Mouse (Mus musculus): Measurements from ENCODE around the gene Lrrn4cl.
"Not testable (repeated sequence)": the region's sequence is repeated elsewhere in the genome, so short reads cannot be mapped to it uniquely, and the experiment has no call there.

Gene Lrrn4cl

GRCm38 (mm10) chr19:8881034-8881392 is 30.4 kb downstream of the Lrrn4cl start:
- DNase-seq (ENCODE audit: low spot score), result no peak

- DNase-seq (ENCODE audit: low spot score), result no peak
Measured at GRCm38 (mm10) chr19:8883616-8884015, 33.0 kb downstream of the Lrrn4cl start, which contains the start of the genes Lbhd1 and Gm49403. Lbhd1 (plus strand) TSS chr19:8883732. Gm49403 (plus strand) TSS chr19:8883930.

GRCm38 (mm10) chr19:8886916-8887584 is 36.5 kb downstream of the Lrrn4cl start:
- no peak for DNase-seq (ENCODE audit: low spot score)

GRCm38 (mm10) chr19:8887585-8888463 is 37.3 kb downstream of the Lrrn4cl start:
- no peak for DNase-seq (ENCODE audit: low spot score)

DNA sequence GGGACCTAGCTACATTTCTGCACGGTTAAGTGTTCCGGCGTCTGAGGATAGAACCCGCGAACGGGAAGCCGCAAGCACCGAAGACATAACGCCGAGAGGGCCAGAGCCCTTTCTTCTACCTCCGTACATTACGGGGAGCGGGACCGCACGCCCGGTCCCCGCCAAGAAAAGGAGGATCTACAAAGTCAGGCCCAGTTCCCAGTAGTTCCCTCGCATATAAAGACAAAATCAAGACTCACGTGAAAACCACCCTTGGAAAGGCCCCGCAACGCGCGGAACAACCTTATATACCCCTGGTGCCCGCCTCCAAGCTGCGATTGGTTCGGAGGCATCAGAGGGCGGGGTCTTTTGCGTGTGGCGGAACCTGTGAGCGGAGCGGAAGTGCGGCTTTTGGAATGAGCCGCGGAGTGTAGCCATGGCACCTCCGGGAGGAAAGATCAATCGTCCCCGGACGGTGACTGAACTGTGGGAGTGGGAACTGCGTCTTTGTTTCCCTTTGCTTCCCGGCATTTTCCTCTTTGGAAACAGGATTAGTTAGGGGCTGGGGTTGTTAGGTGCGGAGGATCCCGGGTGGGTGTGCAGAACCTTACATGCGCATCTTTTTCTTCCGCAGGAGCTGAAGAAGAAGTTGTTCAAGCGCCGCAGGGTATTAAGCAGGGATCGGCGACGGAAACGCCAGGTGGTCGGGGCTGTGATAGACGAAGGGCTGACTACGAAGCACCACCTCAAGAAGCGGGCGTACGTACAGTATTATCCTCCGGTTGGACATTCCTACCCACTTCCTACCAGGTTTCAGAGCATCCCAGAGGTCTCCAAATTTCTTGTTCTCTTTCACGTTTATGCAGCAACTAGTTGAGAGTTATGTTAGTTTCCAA is 38.2 kb downstream of the Lrrn4cl start, which contains the start of the genes 1810009A15Rik and Gm49416:
Gene 1810009A15Rik (plus strand): TSS at position 343 of the 875 bp plus-strand sequence.
Gene Gm49416 (plus strand): TSS at position 416 of the 875 bp plus-strand sequence.
- DNase-seq (ENCODE audit: low spot score), result peak; percentile 96

- peak; percentile 84 for DNase-seq (ENCODE audit: low spot score)
Measured at GRCm38 (mm10) chr19:8892829-8893766, 42.5 kb downstream of the Lrrn4cl start, which contains the start of gene Ints5. Ints5 (plus strand) TSS chr19:8893005.

GRCm38 (mm10) chr19:8895397-8895960 is 44.9 kb downstream of the Lrrn4cl start:
- no peak for DNase-seq (ENCODE audit: low spot score)

GRCm38 (mm10) chr19:8896231-8896630 is 45.7 kb downstream of the Lrrn4cl start:
- not testable (repeated sequence) for DNase-seq (ENCODE audit: low spot score)

DNA sequence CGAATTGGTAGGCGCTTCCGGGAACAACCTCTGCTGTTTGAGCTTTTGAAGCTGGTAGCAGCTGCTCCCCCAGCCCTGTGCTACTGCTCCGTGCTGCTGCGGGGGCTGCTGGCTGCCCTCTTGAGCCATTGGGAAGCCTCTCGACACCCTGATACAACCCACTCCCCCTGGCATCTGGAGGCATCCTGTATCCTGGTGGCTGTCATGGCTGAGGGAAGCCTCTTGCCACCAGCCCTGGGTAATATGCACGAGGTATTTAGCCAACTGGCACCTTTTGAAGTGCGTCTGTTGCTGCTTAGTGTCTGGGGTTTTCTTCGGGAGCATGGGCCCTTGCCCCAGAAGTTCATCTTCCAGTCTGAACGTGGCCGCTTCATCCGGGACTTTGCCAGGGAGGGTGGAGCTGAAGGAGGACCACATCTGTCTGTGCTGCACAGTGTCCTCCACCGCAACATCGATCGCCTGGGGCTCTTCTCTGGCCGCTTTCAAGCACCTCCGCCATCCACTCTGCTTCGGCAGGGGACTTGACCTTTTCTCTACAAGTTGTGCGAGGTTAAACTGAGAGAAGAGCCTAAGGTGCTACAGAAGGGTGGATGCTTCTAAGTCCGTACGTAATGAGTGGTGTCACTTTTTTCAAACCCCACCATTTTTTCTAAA is 46.8 kb downstream of the Lrrn4cl start:
- DNase-seq (ENCODE audit: low spot score), result peak; percentile 58

GRCm38 (mm10) chr19:8897865-8898495 is 47.4 kb downstream of the Lrrn4cl start, which contains the start of gene Ganab:
Ganab (plus strand) TSS chr19:8898071.
- peak; percentile 96 for DNase-seq (ENCODE audit: low spot score)

DNA sequence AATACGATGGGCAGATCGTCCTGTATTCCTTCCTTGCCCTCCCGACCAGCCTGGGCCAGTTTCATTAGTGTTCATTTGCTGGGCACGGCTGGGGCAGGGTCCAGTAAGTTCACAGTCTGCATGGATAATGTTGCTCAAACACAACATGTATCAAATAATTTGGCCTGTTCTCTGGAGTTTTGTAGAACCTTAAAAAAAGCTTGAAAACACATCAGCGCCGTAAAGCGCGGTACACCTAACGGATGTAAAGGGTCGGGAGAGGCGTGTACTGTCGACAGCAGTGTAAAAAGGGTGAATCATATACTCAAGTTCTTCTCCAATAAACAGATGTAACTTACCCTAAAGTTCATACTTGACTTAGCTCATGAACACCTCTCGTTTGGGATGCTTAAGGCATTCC is 48.0 kb downstream of the Lrrn4cl start:
- no peak for DNase-seq (ENCODE audit: low spot score)

DNA sequence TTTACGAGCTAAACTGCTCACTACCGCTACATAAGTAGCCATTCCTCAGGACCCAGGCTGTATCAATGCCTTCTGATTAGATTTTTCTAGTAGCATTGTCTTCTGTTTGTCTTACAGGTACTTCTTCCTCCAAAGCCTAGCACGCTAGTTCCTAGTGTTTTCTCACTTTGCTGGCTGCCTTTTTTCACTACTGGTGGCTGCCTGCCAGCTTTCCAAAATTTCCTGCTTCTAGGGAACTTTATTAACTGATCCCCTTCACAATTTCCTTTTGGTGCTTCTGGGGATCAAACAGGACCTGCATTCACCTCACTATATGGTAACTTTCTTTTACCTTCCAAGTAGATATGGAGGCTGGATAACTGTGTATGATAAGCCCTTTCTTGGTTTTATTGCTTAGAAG is 48.5 kb downstream of the Lrrn4cl start:
- no peak for DNase-seq (ENCODE audit: low spot score)

DNA sequence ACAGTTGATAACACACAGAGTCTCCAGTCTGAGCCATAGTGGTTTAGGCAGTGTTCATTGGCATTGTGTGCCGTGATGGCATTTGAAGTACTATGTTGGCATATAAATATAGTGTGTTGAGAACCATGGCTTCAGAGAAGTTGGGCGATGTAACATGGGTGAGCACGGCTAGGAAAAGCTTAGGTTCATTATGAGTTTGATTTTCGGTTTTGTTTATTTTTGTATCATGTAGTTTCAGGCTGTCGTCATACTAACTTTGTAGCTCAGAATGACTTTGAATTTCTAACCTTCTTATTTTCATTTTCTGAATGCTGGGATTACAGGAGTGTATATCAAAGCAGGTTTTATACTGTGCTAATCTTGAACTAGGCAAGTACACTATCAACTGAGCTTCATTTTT is 52.8 kb downstream of the Lrrn4cl start:
- no peak for DNase-seq (ENCODE audit: low spot score)
